Mouse (Mus musculus): ENCODE results near the gene Stk10.

GRCm38 (mm10) chr11:32585996-32586395 is 52.9 kb downstream of the Stk10 start:
- TF ChIP-seq CTCF (IDR thresholded peaks at IDR 0.05; ENCODE audit: extremely low read depth, insufficient read depth, insufficient read length, insufficient replicate concordance) (no peak), POLR2A (IDR thresholded peaks at IDR 0.05; ENCODE audit: low read depth, low read length) (no peak)
